ENCODE assay signal across 25 mouse cellular contexts in the genomic region with DNA sequence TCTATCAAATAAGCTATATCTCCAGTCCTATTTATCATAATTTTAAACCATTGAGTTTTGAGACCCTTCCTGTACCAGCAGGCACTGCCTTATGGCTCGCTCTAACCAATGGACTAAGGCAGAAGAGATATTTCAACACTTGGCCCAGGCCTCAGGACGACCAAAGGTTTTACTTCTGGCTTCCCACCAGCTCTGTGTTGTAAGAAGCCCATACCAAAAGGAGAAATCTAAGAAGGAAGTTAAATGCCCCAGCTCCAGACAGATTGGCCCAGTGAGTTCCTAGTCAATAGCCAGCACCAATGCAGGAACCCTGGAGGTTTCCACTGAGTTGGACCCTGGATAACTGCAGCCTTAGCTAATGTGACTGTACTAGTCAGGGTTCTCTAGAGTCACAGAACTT. TPM values are rescaled to one million over a fixed set of nuclear protein-coding genes. Genes with fewer than 3 reads are reported as not detected.
DNase-seq lines count a peak whose midpoint lies in the region; ATAC-seq lines count a peak whose summit lies in the region.
"Had no signal": no experiment of that assay in that cellular context is flagged by ENCODE, and none has a peak within 500 bp of the region (broad histone marks: within the 10 kb centered on the region; RNA-seq: fewer than 3 reads in every experiment).

No protein-coding gene starts in this region.

- 42% methylated on average over 2 of the region's 2 CpGs for WGBS in liver, embryonic 16.5 days (ENCODE audit: insufficient replicate concordance)
- 69% methylated on average over 2 of the region's 2 CpGs for WGBS in liver, embryonic 11.5 days

- peak; percentile 25; the same call in 1 of the 2 replicates for ATAC-seq in liver, embryonic 16.5 days (ENCODE audit: low read depth)
- no peak for ATAC-seq in liver, embryonic 11.5 days (replicated peaks; ENCODE audit: low FRiP score)
- peak; percentile 85 for ATAC-seq in granulocyte monocyte progenitor cell, adult 5-6 weeks (replicated peaks; ENCODE audit: poor library complexity, severe bottlenecking)
- ATAC-seq in inflammation-experienced regulatory T-cells, adult 6 months = no peak
- ATAC-seq: forebrain, embryonic 13.5 days; intestine, embryonic 16.5 days had no signal

- DNase-seq in adrenal gland, postnatal 10 days = peak; percentile 41
- DNase-seq in adrenal gland, adult 8-10 months = no peak
- no peak for DNase-seq in liver, embryonic 11.5 days (ENCODE audit: low spot score)
- DNase-seq in monocyte, adult 2 months (ENCODE audit: low read depth in 1 of 2, low spot score in 2 of 2) = peak; percentile 26 to 32
- no peak for DNase-seq in thymus, postnatal 25 days
- DNase-seq: cerebellum, postnatal 14 days; heart, adult 11 months; lung, embryonic 14.5 days; retina, postnatal 1 day; right cerebral cortex, postnatal 4 days; thymus, postnatal 4 days had no signal

- H3K36me3 ChIP-seq in liver, embryonic 16.5 days (ENCODE audit: control insufficient read depth, insufficient read depth) = no peaks in the 10 kb centered on the region
- no peaks in the 10 kb centered on the region for H3K36me3 ChIP-seq in liver, embryonic 11.5 days (ENCODE audit: control insufficient read depth, insufficient read depth, low read length)
- H3K36me3 ChIP-seq: heart, embryonic 15.5 days; hindbrain, embryonic 12.5 days; kidney, embryonic 15.5 days; limb, embryonic 10.5 days; midbrain, embryonic 12.5 days; neural tube, embryonic 15.5 days had no signal

- H3K9me3 ChIP-seq in liver, embryonic 16.5 days (replicated peaks; ENCODE audit: control insufficient read depth, low read length) = no peaks in the 10 kb centered on the region
- no peaks in the 10 kb centered on the region for H3K9me3 ChIP-seq in liver, embryonic 11.5 days (ENCODE audit: control insufficient read depth, low read length)
- H3K9me3 ChIP-seq: forebrain, embryonic 13.5 days; heart, embryonic 15.5 days; hindbrain, embryonic 12.5 days; kidney, embryonic 15.5 days; limb, embryonic 10.5 days; midbrain, embryonic 12.5 days; neural tube, embryonic 15.5 days had no signal

- H3K4me3 ChIP-seq in liver, embryonic 16.5 days (ENCODE audit: low read depth, low read length) = no peak overlapping the region
- H3K4me3 ChIP-seq in liver, embryonic 11.5 days (ENCODE audit: low read depth, low read length) = no peak overlapping the region
- H3K4me3 ChIP-seq: forebrain, embryonic 13.5 days; heart, embryonic 15.5 days; hindbrain, embryonic 12.5 days; kidney, embryonic 15.5 days; left cerebral cortex, adult 2 months; limb, embryonic 10.5 days; midbrain, embryonic 12.5 days; myocyte; neural tube, embryonic 15.5 days had no signal

- no peaks in the 10 kb centered on the region for H3K27me3 ChIP-seq in liver, embryonic 16.5 days (ENCODE audit: control insufficient read depth, insufficient read depth, low read depth, low read length)
- no peaks in the 10 kb centered on the region for H3K27me3 ChIP-seq in liver, embryonic 11.5 days (replicated peaks; ENCODE audit: control insufficient read depth, insufficient read depth, low read length)
- H3K27me3 ChIP-seq: CH12.LX; forebrain, embryonic 13.5 days; heart, embryonic 15.5 days; hindbrain, embryonic 12.5 days; kidney, embryonic 15.5 days; midbrain, embryonic 12.5 days; neural tube, embryonic 15.5 days had no signal

- no peak overlapping the region for H3K4me2 ChIP-seq in liver, embryonic 16.5 days (ENCODE audit: low read depth, low read length)
- H3K4me2 ChIP-seq in liver, embryonic 11.5 days = no peak overlapping the region
- H3K4me2 ChIP-seq: forebrain, embryonic 13.5 days; heart, embryonic 15.5 days; hindbrain, embryonic 12.5 days; kidney, embryonic 15.5 days; lung, embryonic 14.5 days; midbrain, embryonic 12.5 days; neural tube, embryonic 15.5 days had no signal

- no peak overlapping the region for H3K27ac ChIP-seq in liver, embryonic 16.5 days (ENCODE audit: low read length)
- H3K27ac ChIP-seq in liver, embryonic 11.5 days (ENCODE audit: low read depth, low read length) = no peak overlapping the region
- H3K27ac ChIP-seq: forebrain, embryonic 13.5 days; heart, embryonic 15.5 days; hindbrain, embryonic 12.5 days; kidney, embryonic 15.5 days; left cerebral cortex, adult 2 months; limb, embryonic 10.5 days; midbrain, embryonic 12.5 days; neural tube, embryonic 15.5 days had no signal

- H3K9ac ChIP-seq in liver, embryonic 16.5 days (ENCODE audit: low read depth, low read length) = no peak overlapping the region
- no peak overlapping the region for H3K9ac ChIP-seq in liver, embryonic 11.5 days (ENCODE audit: low read depth, low read length)
- H3K9ac ChIP-seq: forebrain, embryonic 13.5 days; heart, embryonic 15.5 days; hindbrain, embryonic 12.5 days; kidney, embryonic 15.5 days; lung, embryonic 14.5 days; midbrain, embryonic 12.5 days; neural tube, embryonic 15.5 days had no signal

- H3K4me1 ChIP-seq in liver, embryonic 16.5 days (ENCODE audit: control insufficient read depth, low read depth, low read length) = no peaks in the 10 kb centered on the region
- H3K4me1 ChIP-seq in liver, embryonic 11.5 days (replicated peaks; ENCODE audit: control insufficient read depth, insufficient read depth, low read length) = peaks cover 4% of the 10 kb centered on the region; the same call in 1 of the 2 replicates
- H3K4me1 ChIP-seq: forebrain, embryonic 13.5 days; hindbrain, embryonic 12.5 days; kidney, embryonic 15.5 days; neural tube, embryonic 15.5 days had no signal

RNA-seq across cellular contexts. Expression of a gene that starts 10.4 kb away (rescaled TPM):
- 10 to 100 TPM; 38.4 to 40.0 TPM for total RNA-seq in adrenal gland, postnatal 10 days (2021)
- 10 to 100 TPM; 48.2 to 56.8 (median 54.5) TPM for total RNA-seq in adrenal gland, adult 8-10 months (2022)
- 10.6 and 12.2 TPM in 2 replicates for polyA plus RNA-seq in liver, embryonic 16.5 days (2015; fragmentation: Nextera tagmentation; extraction: Ambion mirVana)
- polyA plus RNA-seq in liver, embryonic 11.5 days (2014; fragmentation: Nextera tagmentation; extraction: Ambion mirVana) = 13.4 and 15.9 TPM in 2 replicates
- total RNA-seq in granulocyte monocyte progenitor cell, adult 5-6 weeks (2014; fragmentation: Nextera tagmentation) = 73.6 and 80.2 TPM in 2 replicates
- 77.5 and 84.3 TPM in 2 replicates for total RNA-seq in granulocyte monocyte progenitor cell, adult 5-6 weeks (2017)
- polyA plus RNA-seq in inflammation-experienced regulatory T-cells, adult 6 months (2017; shearing (Covaris generic)) = 10 to 100 TPM; 19.4 to 24.0 (median 23.4) TPM

Comparison
In these comparisons a context has a peak if more than half of its experiments do, and no peak if none do; other contexts are left out.
1. DNase-seq: peak in adrenal gland, postnatal 10 days (single experiment) and monocyte, adult 2 months (2 of 2); none in adrenal gland, adult 8-10 months (single experiment), liver, embryonic 11.5 days (single experiment) and thymus, postnatal 25 days (single experiment).
2. ATAC-seq: peak in liver, embryonic 16.5 days (single experiment) and granulocyte monocyte progenitor cell, adult 5-6 weeks (single experiment); none in liver, embryonic 11.5 days (single experiment) and inflammation-experienced regulatory T-cells, adult 6 months (single experiment).